Mouse (Mus musculus) bone marrow, adult 2 months (tissue): ENCODE data around the gene Atp6v1f. TPM values are rescaled to one million over a fixed set of nuclear protein-coding genes. Genes with fewer than 3 reads are reported as not detected.

Experiments used
- H3K27ac ChIP-seq: fragments of 200-500 bp; 2 replicates; pipeline ENCODE4 v1.5.1; 2012; ENCODE audit warnings: low read depth, mild to moderate bottlenecking, control low read depth, inconsistent platforms, low read length; ENCODE audit not compliant: control insufficient read depth, poor library complexity, insufficient read depth
- H3K4me1 ChIP-seq: fragments of 200-500 bp; 2 replicates; pipeline ENCODE4 v1.6.1; 2011; ENCODE audit warnings: low read length; ENCODE audit not compliant: control insufficient read depth, insufficient read depth
- H3K4me3 ChIP-seq: fragments of 200-500 bp; replicated peaks from 2 replicates; pipeline ENCODE3; 2011; ENCODE audit warnings: mild to moderate bottlenecking, low read depth, low read length, control low read depth; ENCODE audit not compliant: control insufficient read depth
- CTCF ChIP-seq: fragments of 200-500 bp; IDR thresholded peaks from 2 replicates; pipeline ENCODE4 v1.5.1; 2011; ENCODE audit warnings: low read length, control low read depth; ENCODE audit not compliant: control insufficient read depth, insufficient read depth
- POLR2A ChIP-seq: fragments of 200-500 bp; IDR thresholded peaks from 2 replicates; pipeline ENCODE4 v1.6.1; 2011; ENCODE audit warnings: low read depth, mild to moderate bottlenecking, control low read depth, low read length, borderline replicate concordance; ENCODE audit not compliant: control insufficient read depth
- WGBS: fragments of 180-500 bp; shearing (Covaris S2); methylation state at CpG from one replicate; pipeline ENCODE4 v1.1.7; 2018; 5-methylcytosine and 5-hydroxymethylcytosine counted together
- polyA plus RNA-seq: library from polyadenylated mRNA; stranded (reverse); fragments of >200 nt; gene quantifications from 2 replicates; pipeline ENCODE4 v1.2.4, GENCODE M21; 2011; ENCODE audit warnings: low replicate concordance; ENCODE audit not compliant: missing spikeins, insufficient read depth, insufficient read length

The Atp6v1f gene
- polyA plus RNA-seq, 1 experiment: 143 TPM

GRCm38 (mm10) chr6:29432676-29433037 lies 34.9 kb upstream of the Atp6v1f start:
- H3K27ac ChIP-seq: no peak overlapping the region
- TF ChIP-seq CTCF: no peak
- no peak for TF ChIP-seq POLR2A
- no peak overlapping the region for H3K4me3 ChIP-seq
- no peaks in the 10 kb centered on the region for H3K4me1 ChIP-seq

GRCm38 (mm10) chr6:29433038-29433803 lies 34.3 kb upstream of the Atp6v1f start, which contains the start of gene Flnc:
Flnc (plus strand) TSS chr6:29433256.
- WGBS: 3% methylated on average over 76 of the region's 77 CpGs
- Histone ChIP-seq H3K27ac (no peak within 1 kb of the TSS; the same call in 1 of the 2 replicates), H3K4me1 (no peaks in the 10 kb centered on the region), H3K4me3 (peak within 1 kb of the TSS; percentile 16)
- no peak for TF ChIP-seq POLR2A
- TF ChIP-seq CTCF: no peak

- no peak overlapping the region for H3K4me3 ChIP-seq
- WGBS: 12% methylated on average over 27 of the region's 27 CpGs
- no peak overlapping the region; the same call in 1 of the 2 replicates for H3K27ac ChIP-seq
- TF ChIP-seq CTCF: no peak
- TF ChIP-seq POLR2A: no peak
- H3K4me1 ChIP-seq: no peaks in the 10 kb centered on the region
Observed at GRCm38 (mm10) chr6:29433804-29434795, 33.4 kb upstream of the Atp6v1f start.

GRCm38 (mm10) chr6:29434911-29435691 lies 32.4 kb upstream of the Atp6v1f start:
- TF ChIP-seq POLR2A: no peak
- TF ChIP-seq CTCF: no peak
- Histone ChIP-seq H3K4me1 (no peaks in the 10 kb centered on the region), H3K27ac (no peak overlapping the region), H3K4me3 (no peak overlapping the region)
- 15% methylated on average over 13 of the region's 13 CpGs for WGBS

GRCm38 (mm10) chr6:29435940-29436451 lies 31.5 kb upstream of the Atp6v1f start:
- 68% methylated on average over 6 of the region's 6 CpGs for WGBS
- TF ChIP-seq POLR2A: no peak
- TF ChIP-seq CTCF: no peak
- Histone ChIP-seq H3K27ac (no peak overlapping the region), H3K4me1 (no peaks in the 10 kb centered on the region), H3K4me3 (no peak overlapping the region)

- Histone ChIP-seq H3K4me3 (no peak overlapping the region), H3K4me1 (no peaks in the 10 kb centered on the region), H3K27ac (no peak overlapping the region)
- 22% methylated on average over 11 of the region's 11 CpGs for WGBS
- TF ChIP-seq CTCF: no peak
Observed at GRCm38 (mm10) chr6:29436461-29436934, 31.0 kb upstream of the Atp6v1f start.

- no peak overlapping the region for H3K4me3 ChIP-seq
- H3K27ac ChIP-seq: no peak overlapping the region
- no peak for TF ChIP-seq POLR2A
- no peak for TF ChIP-seq CTCF
- WGBS: 65% methylated on average over 4 of the region's 4 CpGs
- H3K4me1 ChIP-seq: no peaks in the 10 kb centered on the region
Observed at GRCm38 (mm10) chr6:29439251-29439650, 28.3 kb upstream of the Atp6v1f start.

GRCm38 (mm10) chr6:29439789-29440188 lies 27.7 kb upstream of the Atp6v1f start:
- 80% methylated on average over 6 of the region's 6 CpGs for WGBS
- TF ChIP-seq CTCF (no peak), POLR2A (no peak)
- Histone ChIP-seq H3K27ac (no peak overlapping the region), H3K4me3 (no peak overlapping the region), H3K4me1 (no peaks in the 10 kb centered on the region)
